Mouse (Mus musculus): ENCODE measurements around the gene Tmbim4. TPM values are rescaled to one million over a fixed set of nuclear protein-coding genes. Genes with fewer than 3 reads are reported as not detected.
"Not testable (repeated sequence)": the region's sequence is repeated elsewhere in the genome, so short reads cannot be mapped to it uniquely, and the experiment has no call there.

Tmbim4 gene
- polyA plus RNA-seq, 1 experiment from 2014 or later = 130 TPM

DNA sequence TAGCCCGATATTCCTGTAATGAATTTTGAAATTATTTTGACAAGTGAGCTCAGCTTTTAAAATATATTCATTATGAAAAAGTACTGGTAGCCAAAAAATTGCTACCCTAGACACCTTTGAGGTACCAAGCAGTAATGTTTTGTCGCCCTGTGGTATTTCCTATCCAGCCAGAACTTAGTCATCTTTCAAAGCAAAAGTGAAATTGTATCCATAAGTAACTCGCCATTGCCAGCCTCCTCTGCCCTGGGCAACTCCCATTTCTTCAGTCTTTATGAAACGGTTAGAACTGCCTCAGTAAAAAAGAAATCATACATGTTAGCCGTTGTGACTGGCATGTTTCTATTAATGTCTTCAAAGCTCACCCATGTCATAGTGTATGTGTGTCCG is 8.1 kb downstream of the Tmbim4 start:
- Histone ChIP-seq H3K27ac (replicated peaks in 1 of 2; ENCODE audit: control insufficient read depth in 1 of 2, insufficient read depth in 1 of 2, low read depth in 2 of 2, low read length in 2 of 2) (no peak overlapping the region), H3K27me3 (ENCODE audit: control insufficient read depth, insufficient read depth, low read length) (no peaks in the 10 kb centered on the region), H3K4me3 (ENCODE audit: control insufficient read depth in 1 of 2, insufficient read depth in 1 of 2, low read depth in 1 of 2, low read length in 2 of 2) (peak overlapping the region in 1 of 2 experiments; percentile 82; a peak in 3 of 4 replicates), H3K36me3 (ENCODE audit: control insufficient read depth, insufficient read depth, low read length) (no peaks in the 10 kb centered on the region), H3K4me2 (ENCODE audit: low read length) (peak overlapping the region; percentile 78), H3K9me3 (ENCODE audit: control insufficient read depth, low read length) (no peaks in the 10 kb centered on the region), H3K9ac (ENCODE audit: low read length) (peak overlapping the region; percentile 83), H3K4me1 (ENCODE audit: control insufficient read depth in 2 of 2, insufficient read depth in 2 of 2, low read length in 2 of 2) (peaks cover 0 to 7% of the 10 kb centered on the region in 2 experiments; a peak in 1 of 4 replicates)
- ATAC-seq (ENCODE audit: insufficient number of reproducible peaks, insufficient read depth, low FRiP score, low read depth) = no peak
- 70% methylated on average over 6 of the region's 6 CpGs for WGBS

DNA sequence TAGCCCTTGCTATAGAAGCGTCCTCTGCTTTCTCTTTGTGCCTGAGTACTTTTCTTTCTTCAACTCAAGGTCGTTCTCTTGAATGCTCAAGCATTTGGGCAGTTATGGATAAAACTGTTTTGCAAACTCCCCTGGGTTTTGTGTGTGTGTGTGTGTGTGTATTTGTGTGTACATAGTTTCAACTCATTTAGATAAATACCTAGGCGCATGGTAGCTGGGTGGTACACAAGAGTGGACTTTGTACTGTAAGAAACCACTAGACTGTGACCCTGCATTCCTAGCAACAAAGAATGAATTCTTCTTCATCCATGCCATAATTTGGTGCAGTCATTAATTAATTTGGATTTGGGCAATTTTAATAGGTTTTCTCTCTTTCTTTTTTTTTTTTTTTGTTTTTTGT is 8.7 kb downstream of the Tmbim4 start:
- Histone ChIP-seq H3K36me3 (ENCODE audit: control insufficient read depth, insufficient read depth, low read length) (no peaks in the 10 kb centered on the region), H3K27ac (replicated peaks in 1 of 2; ENCODE audit: control insufficient read depth in 1 of 2, insufficient read depth in 1 of 2, low read depth in 2 of 2, low read length in 2 of 2) (no peak overlapping the region), H3K4me3 (ENCODE audit: control insufficient read depth in 1 of 2, insufficient read depth in 1 of 2, low read depth in 1 of 2, low read length in 2 of 2) (no peak overlapping the region), H3K9ac (ENCODE audit: low read length) (no peak overlapping the region), H3K4me2 (ENCODE audit: low read length) (peak overlapping the region; percentile 78), H3K4me1 (ENCODE audit: control insufficient read depth in 2 of 2, insufficient read depth in 2 of 2, low read length in 2 of 2) (peaks cover 0 to 7% of the 10 kb centered on the region in 2 experiments; a peak in 1 of 4 replicates), H3K27me3 (ENCODE audit: control insufficient read depth, insufficient read depth, low read length) (no peaks in the 10 kb centered on the region), H3K9me3 (ENCODE audit: control insufficient read depth, low read length) (no peaks in the 10 kb centered on the region)
- 85% methylated on average over 3 of the region's 3 CpGs for WGBS
- no peak for ATAC-seq (ENCODE audit: insufficient number of reproducible peaks, insufficient read depth, low FRiP score, low read depth)

DNA sequence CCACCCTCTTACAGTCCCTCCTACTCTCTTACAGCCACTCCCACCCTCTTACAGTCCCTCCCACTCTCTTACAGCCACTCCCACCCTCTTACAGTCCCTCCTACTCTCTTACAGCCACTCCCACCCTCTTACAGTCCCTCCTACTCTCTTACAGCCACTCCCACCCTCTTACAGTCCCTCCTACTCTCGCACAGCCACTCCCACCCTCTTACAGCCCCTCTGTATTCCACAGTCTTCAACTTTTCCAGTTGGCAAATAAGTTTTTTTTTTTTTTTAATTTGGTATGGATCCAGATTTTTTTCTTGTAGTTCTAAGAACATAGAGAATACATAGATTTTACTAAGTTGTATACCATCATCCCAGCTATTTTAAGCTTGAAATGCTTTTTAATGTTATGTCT is 15.7 kb downstream of the Tmbim4 start:
- peaks cover 52% of the 10 kb centered on the region for H3K36me3 ChIP-seq (ENCODE audit: control insufficient read depth, insufficient read depth, low read length)
- H3K9ac ChIP-seq (ENCODE audit: low read length); H3K27me3 ChIP-seq (ENCODE audit: control insufficient read depth, insufficient read depth, low read length); H3K4me1 ChIP-seq (ENCODE audit: control insufficient read depth in 2 of 2, insufficient read depth in 2 of 2, low read length in 2 of 2); H3K27ac ChIP-seq (replicated peaks in 1 of 2; ENCODE audit: control insufficient read depth in 1 of 2, insufficient read depth in 1 of 2, low read depth in 2 of 2, low read length in 2 of 2); ATAC-seq (ENCODE audit: insufficient number of reproducible peaks, insufficient read depth, low FRiP score, low read depth); H3K9me3 ChIP-seq (ENCODE audit: control insufficient read depth, low read length); H3K4me3 ChIP-seq (ENCODE audit: control insufficient read depth in 1 of 2, insufficient read depth in 1 of 2, low read depth in 1 of 2, low read length in 2 of 2); H3K4me2 ChIP-seq (ENCODE audit: low read length): not testable (repeated sequence)
- WGBS = 92% methylated on average over 1 of the region's 1 CpGs

DNA sequence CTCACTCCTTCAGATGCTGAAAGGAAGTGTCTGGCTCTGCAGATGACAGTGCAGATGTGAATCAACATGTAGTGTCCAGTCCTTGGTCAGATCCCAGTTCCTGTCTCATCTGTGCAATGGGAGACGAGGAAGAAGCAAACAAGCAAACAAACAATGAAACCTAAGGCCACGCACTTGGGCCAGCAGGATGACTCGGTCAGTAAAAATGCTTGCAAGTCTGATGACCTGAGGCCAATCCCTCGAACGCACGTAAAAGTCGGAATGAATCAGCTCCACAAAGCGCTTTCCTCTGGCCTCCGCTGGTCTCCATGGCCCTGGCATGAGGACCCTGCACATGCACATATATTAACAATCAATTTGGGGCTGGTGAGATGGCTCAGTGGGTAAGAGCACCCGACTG is 17.6 kb downstream of the Tmbim4 start:
- Histone ChIP-seq H3K27ac (replicated peaks in 1 of 2; ENCODE audit: control insufficient read depth in 1 of 2, insufficient read depth in 1 of 2, low read depth in 2 of 2, low read length in 2 of 2) (no peak overlapping the region), H3K36me3 (ENCODE audit: control insufficient read depth, insufficient read depth, low read length) (peaks cover 58% of the 10 kb centered on the region), H3K4me1 (ENCODE audit: control insufficient read depth in 2 of 2, insufficient read depth in 2 of 2, low read length in 2 of 2) (no peaks in the 10 kb centered on the region), H3K9me3 (ENCODE audit: control insufficient read depth, low read length) (no peaks in the 10 kb centered on the region), H3K4me3 (ENCODE audit: control insufficient read depth in 1 of 2, insufficient read depth in 1 of 2, low read depth in 1 of 2, low read length in 2 of 2) (no peak overlapping the region), H3K27me3 (ENCODE audit: control insufficient read depth, insufficient read depth, low read length) (no peaks in the 10 kb centered on the region), H3K4me2 (ENCODE audit: low read length) (no peak overlapping the region), H3K9ac (ENCODE audit: low read length) (no peak overlapping the region)
- 92% methylated on average over 10 of the region's 10 CpGs for WGBS
- ATAC-seq (ENCODE audit: insufficient number of reproducible peaks, insufficient read depth, low FRiP score, low read depth) = no peak

DNA sequence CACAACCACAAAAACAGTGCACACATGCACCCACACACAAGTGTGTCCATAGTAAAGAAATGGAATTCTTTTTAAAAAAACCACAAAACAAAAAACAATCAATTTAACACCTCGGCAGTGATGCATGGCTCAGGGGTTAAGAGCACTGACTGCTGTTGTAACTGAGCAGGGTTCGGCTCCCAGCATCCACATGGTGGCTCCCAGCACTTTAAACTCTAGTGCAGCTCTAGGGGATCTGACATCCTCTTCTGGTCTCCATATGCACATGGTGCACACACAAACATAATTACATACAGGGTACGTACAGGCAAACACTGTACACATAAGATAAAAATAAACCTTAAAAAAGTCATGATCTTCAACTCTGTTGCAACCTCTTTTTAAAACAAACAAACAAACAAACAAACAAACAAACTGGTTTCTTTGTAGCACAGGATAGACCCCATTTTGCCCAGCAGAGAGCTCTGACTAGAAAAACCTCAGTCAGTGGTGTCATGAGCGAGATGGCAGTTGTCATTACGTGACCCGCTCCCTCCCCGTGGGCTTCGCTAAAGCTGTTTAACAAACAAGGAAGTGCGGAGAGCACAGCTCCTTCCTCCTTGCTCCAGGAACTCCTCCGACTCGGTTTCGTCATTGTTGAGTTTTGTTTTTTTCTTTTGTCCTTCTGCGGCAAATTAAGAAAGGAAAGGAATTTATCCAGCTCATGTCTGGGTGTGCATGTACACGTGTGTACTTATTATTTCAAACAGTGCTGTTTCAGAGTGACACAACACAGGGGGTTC is 18.4 kb downstream of the Tmbim4 start:
- Histone ChIP-seq H3K9me3 (ENCODE audit: control insufficient read depth, low read length) (no peaks in the 10 kb centered on the region), H3K4me2 (ENCODE audit: low read length) (no peak overlapping the region), H3K36me3 (ENCODE audit: control insufficient read depth, insufficient read depth, low read length) (peaks cover 64% of the 10 kb centered on the region), H3K9ac (ENCODE audit: low read length) (no peak overlapping the region), H3K27me3 (ENCODE audit: control insufficient read depth, insufficient read depth, low read length) (no peaks in the 10 kb centered on the region), H3K4me3 (ENCODE audit: control insufficient read depth in 1 of 2, insufficient read depth in 1 of 2, low read depth in 1 of 2, low read length in 2 of 2) (no peak overlapping the region), H3K27ac (replicated peaks in 1 of 2; ENCODE audit: control insufficient read depth in 1 of 2, insufficient read depth in 1 of 2, low read depth in 2 of 2, low read length in 2 of 2) (no peak overlapping the region), H3K4me1 (ENCODE audit: control insufficient read depth in 2 of 2, insufficient read depth in 2 of 2, low read length in 2 of 2) (no peaks in the 10 kb centered on the region)
- 80% methylated on average over 14 of the region's 14 CpGs for WGBS
- no peak for ATAC-seq (ENCODE audit: insufficient number of reproducible peaks, insufficient read depth, low FRiP score, low read depth)

DNA sequence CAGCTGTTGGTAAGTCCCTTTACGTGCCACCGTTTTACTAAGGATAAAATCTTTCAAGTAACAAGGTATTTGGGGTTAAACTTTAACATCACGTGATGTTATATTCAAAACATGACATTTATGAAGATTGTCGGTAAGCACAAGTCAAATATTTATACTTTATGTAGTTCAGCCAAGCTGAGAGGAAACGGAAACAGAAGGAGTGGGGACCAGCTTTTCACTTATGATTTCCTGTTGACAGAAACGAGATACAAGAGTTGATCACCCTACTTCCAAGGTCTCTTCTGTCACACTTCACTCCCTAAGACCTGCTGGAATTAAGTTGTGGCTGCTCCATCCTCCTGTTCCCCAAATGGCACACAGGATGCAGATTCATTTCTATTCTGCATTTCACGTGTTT is 19.4 kb downstream of the Tmbim4 start:
- H3K27ac ChIP-seq (replicated peaks in 1 of 2; ENCODE audit: control insufficient read depth in 1 of 2, insufficient read depth in 1 of 2, low read depth in 2 of 2, low read length in 2 of 2) = no peak overlapping the region
- no peaks in the 10 kb centered on the region for H3K9me3 ChIP-seq (ENCODE audit: control insufficient read depth, low read length)
- no peak overlapping the region for H3K4me2 ChIP-seq (ENCODE audit: low read length)
- no peaks in the 10 kb centered on the region for H3K27me3 ChIP-seq (ENCODE audit: control insufficient read depth, insufficient read depth, low read length)
- no peak overlapping the region for H3K4me3 ChIP-seq (ENCODE audit: control insufficient read depth in 1 of 2, insufficient read depth in 1 of 2, low read depth in 1 of 2, low read length in 2 of 2)
- peaks cover 58% of the 10 kb centered on the region for H3K36me3 ChIP-seq (ENCODE audit: control insufficient read depth, insufficient read depth, low read length)
- ATAC-seq (ENCODE audit: insufficient number of reproducible peaks, insufficient read depth, low FRiP score, low read depth) = no peak
- H3K4me1 ChIP-seq (ENCODE audit: control insufficient read depth in 2 of 2, insufficient read depth in 2 of 2, low read length in 2 of 2) = no peaks in the 10 kb centered on the region
- WGBS = 77% methylated on average over 7 of the region's 7 CpGs
- H3K9ac ChIP-seq (ENCODE audit: low read length) = no peak overlapping the region

DNA sequence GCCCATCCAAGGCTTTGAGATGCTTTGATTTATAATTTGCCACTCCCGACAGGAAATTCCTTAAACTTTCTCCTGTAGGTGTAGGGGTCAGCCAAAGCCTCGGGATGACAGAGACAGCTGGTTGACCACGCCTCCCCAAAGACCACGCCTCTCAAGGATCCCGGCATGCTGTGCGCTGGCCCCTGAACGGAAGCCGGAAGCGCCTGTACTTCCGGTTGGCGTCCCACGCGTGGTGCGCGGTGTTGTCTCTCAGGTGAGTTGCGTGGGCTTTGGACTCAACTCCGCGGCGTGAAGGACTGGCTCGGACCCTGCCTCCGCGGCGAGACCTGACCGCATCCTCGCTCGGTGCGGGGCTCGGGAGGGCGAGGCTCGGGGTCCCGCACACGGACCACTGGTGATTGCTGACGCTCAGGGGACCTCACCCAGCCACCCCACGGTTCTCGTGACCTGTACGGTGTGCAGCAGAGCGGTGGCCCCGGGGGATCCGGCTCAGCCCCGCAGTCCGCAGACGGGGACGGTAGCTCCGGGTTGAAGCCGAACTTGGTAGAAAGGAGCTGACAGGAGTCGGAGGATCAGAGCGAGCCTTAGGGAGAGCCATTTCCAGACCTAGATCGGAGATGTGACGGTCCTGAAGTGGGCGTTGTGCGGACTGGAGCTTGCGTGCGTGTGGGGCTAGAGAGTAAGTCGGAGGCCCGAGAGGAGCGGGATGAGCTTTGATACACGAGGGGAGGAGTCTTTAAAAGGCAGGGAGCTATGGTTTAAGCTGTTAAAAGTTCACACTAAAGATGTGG is 25.7 kb downstream of the Tmbim4 start, which contains the start of gene Llph:
Gene Llph (plus strand): TSS at position 200 of the 791 bp plus-strand sequence.
- Histone ChIP-seq H3K36me3 (ENCODE audit: control insufficient read depth, insufficient read depth, low read length) (peaks cover 49% of the 10 kb centered on the region), H3K27me3 (ENCODE audit: control insufficient read depth, insufficient read depth, low read length) (no peaks in the 10 kb centered on the region), H3K9ac (ENCODE audit: low read length) (peak within 1 kb of the TSS; percentile 94), H3K27ac (replicated peaks in 1 of 2; ENCODE audit: control insufficient read depth in 1 of 2, insufficient read depth in 1 of 2, low read depth in 2 of 2, low read length in 2 of 2) (peak within 1 kb of the TSS in 1 of 2 experiments; percentile 42; a peak in 1 of 4 replicates), H3K4me3 (ENCODE audit: control insufficient read depth in 1 of 2, insufficient read depth in 1 of 2, low read depth in 1 of 2, low read length in 2 of 2) (peak within 1 kb of the TSS; percentile 88 to 100), H3K4me2 (ENCODE audit: low read length) (peak within 1 kb of the TSS; percentile 84), H3K9me3 (ENCODE audit: control insufficient read depth, low read length) (no peaks in the 10 kb centered on the region), H3K4me1 (ENCODE audit: control insufficient read depth in 2 of 2, insufficient read depth in 2 of 2, low read length in 2 of 2) (peaks cover 0 to 5% of the 10 kb centered on the region in 2 experiments; a peak in 1 of 4 replicates)
- ATAC-seq (ENCODE audit: insufficient number of reproducible peaks, insufficient read depth, low FRiP score, low read depth) = peak; percentile 89
- WGBS = under 1% methylated on average over 57 of the region's 57 CpGs
